Mouse (Mus musculus) ES-E14 (cell line): ENCODE data around the gene Serhl. TPM values are rescaled to one million over a fixed set of nuclear protein-coding genes. Genes with fewer than 3 reads are reported as not detected.

Experiments
- DNase-seq: peaks from one replicate; pipeline ENCODE4 v3.0.0-alpha.2; 2013; ENCODE audit warnings: low read depth, low spot score
- H3K27ac ChIP-seq: 2 replicates; pipeline ENCODE4 v1.5.1; 2012; ENCODE audit warnings: low read depth, mild to moderate bottlenecking, low read length, moderate library complexity, mixed read lengths; ENCODE audit not compliant: poor library complexity, insufficient read depth, severe bottlenecking
- H3K36me3 ChIP-seq: 2 replicates; pipeline ENCODE4 v1.6.1; 2012; ENCODE audit warnings: mild to moderate bottlenecking, low read length, moderate library complexity, mixed read lengths; ENCODE audit not compliant: control insufficient read depth, poor library complexity, insufficient read depth, severe bottlenecking
- H3K4me1 ChIP-seq, 2 experiments: fragments of 150-350 bp in 1 of 2; sonication (generic) in 1 of 2; 2 replicates each; pipeline ENCODE4 v1.6.1; 2012; ENCODE audit warnings: low read length in 2 of 2, mild to moderate bottlenecking in 1 of 2, mixed read lengths in 1 of 2; ENCODE audit not compliant: control insufficient read depth in 2 of 2, insufficient read depth in 2 of 2, poor library complexity in 1 of 2
- H3K4me3 ChIP-seq, 2 experiments: fragments of 150-350 bp in 1 of 2; sonication (generic) in 1 of 2; 2 replicates each; pipeline ENCODE4 v1.5.1; 2012; ENCODE audit warnings: low read length in 2 of 2, low read depth in 1 of 2, mild to moderate bottlenecking in 1 of 2, mixed read lengths in 1 of 2; ENCODE audit not compliant: insufficient read depth in 1 of 2, poor library complexity in 1 of 2, severe bottlenecking in 1 of 2
- H3K9ac ChIP-seq: 2 replicates; pipeline ENCODE4 v1.6.1; 2012; ENCODE audit warnings: low read depth, mild to moderate bottlenecking, low read length, mixed read lengths; ENCODE audit not compliant: poor library complexity, insufficient read depth, severe bottlenecking
- H3K9me3 ChIP-seq: fragments of 150-350 bp; sonication (generic); 2 replicates; pipeline ENCODE4 v1.6.1; 2012; ENCODE audit warnings: low read depth, mild to moderate bottlenecking, low read length; ENCODE audit not compliant: control insufficient read depth, insufficient read depth
- CHD2 ChIP-seq: IDR thresholded peaks from 2 replicates; pipeline ENCODE4 v1.6.1; 2014; ENCODE audit warnings: mild to moderate bottlenecking, low read depth, low read length, inconsistent platforms
- HCFC1 ChIP-seq: IDR thresholded peaks from 2 replicates; pipeline ENCODE4 v1.6.1; 2012; ENCODE audit warnings: low read length, inconsistent platforms, borderline replicate concordance; ENCODE audit not compliant: insufficient read depth
- MAFK ChIP-seq: IDR thresholded peaks from 2 replicates; pipeline ENCODE4 v1.6.1; 2014; ENCODE audit warnings: mild to moderate bottlenecking, low read depth, low read length, inconsistent platforms; ENCODE audit not compliant: insufficient read depth
- ZC3H11A ChIP-seq: IDR thresholded peaks from 2 replicates; pipeline ENCODE4 v1.6.1; 2012; ENCODE audit warnings: low read depth, mild to moderate bottlenecking, inconsistent platforms, low read length, borderline replicate concordance
- ZNF384 ChIP-seq: IDR thresholded peaks from 2 replicates; pipeline ENCODE4 v1.6.1; 2012; ENCODE audit warnings: low read depth, low read length, inconsistent platforms
- in situ Hi-C, 2 experiments: fragments of 600-800 bp; cut with MboI; formaldehyde crosslinking; loops; one replicate each; pipeline ENCODE4 v1.15.1; 2025; ENCODE audit warnings: low sequenced_read_pairs in 2 of 2, inconsistent platforms in 1 of 2; ENCODE audit not compliant: unreplicated experiment in 2 of 2
- total RNA-seq: library from RNA; depleted of rRNA; stranded (reverse); fragments of 300-350 nt; gene quantifications from 2 replicates; pipeline ENCODE4 v1.2.3, GENCODE M21; 2012; rRNA removed

Serhl gene
- total RNA-seq, 1 experiment, result 16.3 TPM

- Histone ChIP-seq H3K4me1 (peaks cover 7 to 26% of the 10 kb centered on the region in 2 experiments; a peak in 2 of 4 replicates), H3K4me3 (no peak overlapping the region), H3K36me3 (peaks cover 11% of the 10 kb centered on the region; the same call in 1 of the 2 replicates), H3K9ac (no peak overlapping the region), H3K9me3 (no peaks in the 10 kb centered on the region), H3K27ac (no peak overlapping the region; the same call in 1 of the 2 replicates)
- TF ChIP-seq ZC3H11A (no peak), ZNF384 (no peak), MAFK (no peak), HCFC1 (no peak), CHD2 (no peak)
- DNase-seq, result no peak
- in situ Hi-C loops, result no loop called here
Measured at GRCm38 (mm10) chr15:83165526-83166315, 76.4 kb downstream of the Serhl start.

Other genes with a start within 250 kb of the Serhl start
- 128 and 143 TPM in 2 replicates for gene Tcf20, start 101.6 kb upstream of the Serhl start, total RNA-seq
- gene Nfam1, start 56.2 kb upstream of the Serhl start, total RNA-seq, result 1.7 and 2.1 TPM in 2 replicates
- 103 and 114 TPM in 2 replicates for gene Rrp7a, start 33.3 kb downstream of the Serhl start, total RNA-seq
- 104 and 165 TPM in 2 replicates for gene Poldip3, start 59.9 kb downstream of the Serhl start, total RNA-seq
- gene Cyb5r3, start 83.1 kb downstream of the Serhl start, total RNA-seq, result 81.5 and 94.2 TPM in 2 replicates
- gene A4galt, start 162.3 kb downstream of the Serhl start, total RNA-seq, result 22.7 and 30.9 TPM in 2 replicates